Mouse (Mus musculus) stomach, embryonic 15.5 days (tissue): ENCODE measurements at regions not wholly inside any gene's neighbourhood (a gene's known extent, or its start where the extent isn't known, plus 50 kb on each side); places are given as distances from the start of the nearest gene placed in this dataset.

Experiments
- ATAC-seq: fragments of 200-750 bp; cut with Nextera tagmentation; 2 replicates; pipeline ENCODE4 v1.8.0; 2017; ENCODE audit warnings: low read depth, moderate number of reproducible peaks, moderate TSS enrichment; ENCODE audit not compliant: insufficient read depth, low FRiP score
- H3K27ac ChIP-seq: fragments of 300-500 bp; sonication (generic); 2 replicates; pipeline ENCODE4 v1.5.1; 2015; ENCODE audit warnings: mild to moderate bottlenecking, inconsistent platforms
- H3K27me3 ChIP-seq: fragments of 300-500 bp; sonication (generic); replicated peaks from 2 replicates; pipeline ENCODE4 v1.6.1; 2015; ENCODE audit warnings: inconsistent platforms
- H3K36me3 ChIP-seq: fragments of 300-500 bp; sonication (generic); 2 replicates; pipeline ENCODE4 v1.6.1; 2015; ENCODE audit warnings: inconsistent platforms
- H3K4me1 ChIP-seq: fragments of 300-500 bp; sonication (generic); 2 replicates; pipeline ENCODE4 v1.6.1; 2015; ENCODE audit warnings: inconsistent platforms
- H3K4me2 ChIP-seq: fragments of 300-500 bp; sonication (generic); 2 replicates; pipeline ENCODE4 v1.6.1; 2015; ENCODE audit warnings: mild to moderate bottlenecking, inconsistent platforms
- H3K4me3 ChIP-seq: fragments of 300-500 bp; sonication (generic); replicated peaks from 2 replicates; pipeline ENCODE4 v1.5.1; 2015; ENCODE audit warnings: inconsistent platforms
- H3K9ac ChIP-seq: fragments of 300-500 bp; sonication (generic); 2 replicates; pipeline ENCODE4 v1.6.1; 2015; ENCODE audit warnings: inconsistent platforms
- H3K9me3 ChIP-seq: fragments of 300-500 bp; sonication (generic); 2 replicates; pipeline ENCODE4 v1.6.1; 2016; ENCODE audit warnings: inconsistent platforms
- WGBS: fragments of 180-500 bp; shearing (Covaris S2); methylation state at CpG from one replicate; pipeline ENCODE4 v1.1.7; 2015; 5-methylcytosine and 5-hydroxymethylcytosine counted together

DNA sequence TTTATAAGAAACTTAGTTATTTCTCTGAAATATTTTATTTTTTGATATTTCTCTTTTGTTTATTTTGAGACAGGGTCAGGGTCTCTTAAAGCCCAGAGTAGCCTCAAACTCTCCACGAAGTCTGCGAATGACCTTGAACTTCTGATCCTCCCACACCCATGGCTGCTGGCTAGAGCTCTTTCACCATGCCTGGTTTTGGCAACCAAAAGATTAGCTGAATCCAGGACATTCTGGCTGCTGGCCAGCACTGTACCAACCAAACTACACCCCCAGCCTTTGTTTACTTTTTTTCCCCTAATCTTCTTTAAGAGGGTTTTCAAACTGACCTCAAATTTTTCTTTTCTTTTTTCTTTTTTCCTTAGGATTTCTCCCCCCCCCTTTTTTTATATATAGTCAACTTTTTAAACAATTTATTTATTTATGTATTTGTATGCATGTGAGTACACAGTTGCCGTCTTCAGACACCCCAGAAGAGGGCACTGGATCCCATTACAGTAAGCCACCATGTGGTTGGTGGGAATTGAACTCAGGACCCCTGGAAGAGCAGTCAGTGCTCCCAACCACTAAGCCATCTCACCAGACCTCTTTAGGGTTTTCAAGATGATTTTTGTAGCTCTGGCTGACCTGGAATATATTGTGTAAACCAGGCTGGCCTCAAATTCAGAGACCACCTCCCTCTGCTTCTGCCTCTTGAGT is 63.4 kb upstream of the Jade1 start:
- H3K36me3 ChIP-seq, result no peaks in the 10 kb centered on the region
- no peak overlapping the region for H3K4me2 ChIP-seq
- H3K27me3 ChIP-seq, result no peaks in the 10 kb centered on the region
- ATAC-seq, result no peak
- no peaks in the 10 kb centered on the region for H3K9me3 ChIP-seq
- H3K27ac ChIP-seq, result no peak overlapping the region
- H3K4me3 ChIP-seq, result no peak overlapping the region
- H3K9ac ChIP-seq, result no peak overlapping the region
- no peaks in the 10 kb centered on the region for H3K4me1 ChIP-seq
- WGBS, result 74% methylated on average over 3 of the region's 3 CpGs

DNA sequence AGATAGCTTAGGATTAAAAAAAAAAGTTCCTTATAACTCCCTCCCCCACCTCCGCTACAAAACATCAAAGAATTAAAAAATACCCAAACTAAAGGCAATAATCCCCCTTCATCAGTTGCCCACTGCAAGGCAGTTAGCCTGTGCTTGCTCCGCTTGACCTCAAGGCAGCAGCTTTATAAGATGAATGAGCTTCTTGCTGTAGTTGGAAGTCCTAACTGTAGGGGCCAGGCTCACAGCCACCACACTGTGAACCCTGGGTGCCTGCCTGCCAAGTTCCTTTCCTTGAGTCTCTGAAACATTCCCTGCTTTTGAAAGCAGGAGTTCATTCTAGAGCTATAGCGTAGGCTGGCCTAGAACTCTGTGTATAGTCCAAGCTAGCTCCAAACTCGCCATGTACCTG is 64.3 kb upstream of the Jade1 start:
- no peak for ATAC-seq
- Histone ChIP-seq H3K9me3 (no peaks in the 10 kb centered on the region), H3K4me3 (no peak overlapping the region), H3K27me3 (no peaks in the 10 kb centered on the region), H3K4me2 (no peak overlapping the region), H3K9ac (no peak overlapping the region), H3K36me3 (no peaks in the 10 kb centered on the region), H3K27ac (no peak overlapping the region), H3K4me1 (no peaks in the 10 kb centered on the region)
- 87% methylated on average over 4 of the region's 4 CpGs for WGBS

DNA sequence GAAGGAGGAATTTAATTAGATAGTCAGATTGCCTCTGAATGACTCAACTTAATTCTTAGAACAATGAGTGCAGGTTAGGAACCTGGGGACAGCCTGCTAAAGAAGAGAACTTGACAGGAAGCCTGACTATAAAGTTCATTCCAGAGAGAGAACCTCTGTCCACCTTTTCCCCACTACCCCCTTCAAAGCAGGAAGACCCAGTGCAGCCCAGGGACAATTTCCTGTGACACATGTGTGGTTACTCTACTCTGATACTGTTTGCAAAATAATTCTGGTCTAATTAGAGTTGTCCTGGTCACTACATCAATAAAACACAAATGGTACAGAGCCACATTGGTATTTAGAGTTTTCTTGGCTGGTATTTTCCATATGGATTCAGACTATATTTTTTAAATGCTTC is 65.5 kb upstream of the Jade1 start:
- Histone ChIP-seq H3K4me1 (no peaks in the 10 kb centered on the region), H3K9ac (no peak overlapping the region), H3K27ac (no peak overlapping the region), H3K9me3 (no peaks in the 10 kb centered on the region), H3K4me2 (no peak overlapping the region), H3K27me3 (no peaks in the 10 kb centered on the region), H3K36me3 (no peaks in the 10 kb centered on the region), H3K4me3 (no peak overlapping the region)
- ATAC-seq, result no peak

DNA sequence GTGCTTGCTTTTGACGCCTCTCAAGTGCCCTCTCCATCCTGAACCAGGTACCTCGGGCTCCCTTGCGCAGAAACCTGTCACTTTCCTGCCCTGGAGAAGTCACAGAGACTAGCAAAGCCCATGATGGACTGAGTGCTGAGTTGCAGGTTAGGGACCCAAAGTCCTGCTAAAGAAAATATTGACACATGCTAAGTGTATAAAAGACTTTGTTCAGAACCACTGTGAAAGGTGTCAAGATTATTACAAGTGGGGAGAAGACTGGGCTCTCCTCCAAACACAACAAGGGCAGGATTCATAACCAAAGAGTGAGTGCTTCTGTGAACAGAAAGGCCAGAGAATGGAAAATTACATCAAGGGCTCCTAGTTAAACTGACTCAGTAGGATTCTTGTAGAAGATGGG is 66.0 kb upstream of the Jade1 start:
- Histone ChIP-seq H3K4me2 (no peak overlapping the region), H3K9ac (no peak overlapping the region), H3K27me3 (no peaks in the 10 kb centered on the region), H3K27ac (no peak overlapping the region), H3K36me3 (no peaks in the 10 kb centered on the region), H3K4me1 (no peaks in the 10 kb centered on the region), H3K9me3 (no peaks in the 10 kb centered on the region), H3K4me3 (no peak overlapping the region)
- ATAC-seq, result no peak
- WGBS, result 49% methylated on average over 3 of the region's 3 CpGs

DNA sequence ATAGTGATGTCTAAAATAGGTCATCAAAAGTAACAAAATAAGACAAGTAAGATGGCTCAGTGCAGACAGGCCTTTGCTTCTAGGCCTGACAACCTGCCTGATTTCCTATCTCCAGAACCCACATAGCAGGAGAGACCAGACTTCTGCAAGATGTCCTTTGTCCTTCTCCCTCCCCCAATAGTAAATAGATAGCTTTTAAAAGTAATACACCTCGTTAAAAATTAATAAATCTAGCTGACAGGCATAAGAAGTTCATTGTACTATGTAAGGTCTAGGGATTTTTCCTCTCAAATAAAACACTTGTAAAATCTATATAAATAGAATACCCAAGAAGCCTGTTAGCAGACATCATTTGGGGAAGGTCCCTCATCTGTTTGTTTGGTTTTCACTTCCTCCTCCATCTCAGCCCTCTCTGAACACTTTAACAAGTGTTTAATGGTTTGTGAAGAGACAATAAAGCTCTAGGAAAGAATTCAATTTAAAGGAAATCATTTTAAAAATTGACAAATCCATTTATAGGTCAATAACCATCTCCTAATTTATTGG is 67.2 kb upstream of the Jade1 start:
- no peak for ATAC-seq
- 22% methylated on average over 1 of the region's 1 CpGs for WGBS
- H3K4me1 ChIP-seq, result no peaks in the 10 kb centered on the region

DNA sequence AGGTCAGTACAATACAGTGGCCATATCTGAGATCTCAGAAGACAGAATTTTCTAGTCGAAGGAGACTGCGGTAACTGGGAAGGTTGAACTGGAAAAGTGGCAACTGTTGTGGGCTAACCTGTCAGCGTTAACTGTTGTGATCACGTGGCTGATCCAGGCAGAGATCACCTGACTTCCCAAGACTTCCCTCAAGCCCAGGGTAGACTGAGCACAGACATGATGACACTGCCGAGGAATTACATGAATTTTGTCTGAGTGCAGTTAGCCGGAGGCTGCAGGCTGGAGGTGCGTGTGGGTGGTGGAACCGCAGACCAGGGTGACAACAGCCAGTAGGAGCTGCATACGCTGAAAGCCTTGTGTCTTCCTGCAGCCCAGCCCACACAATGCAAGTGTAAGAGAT is 70.6 kb upstream of the Jade1 start:
- no peaks in the 10 kb centered on the region for H3K9me3 ChIP-seq
- no peaks in the 10 kb centered on the region for H3K27me3 ChIP-seq
- H3K27ac ChIP-seq, result no peak overlapping the region
- no peak overlapping the region for H3K4me2 ChIP-seq
- H3K4me1 ChIP-seq, result no peaks in the 10 kb centered on the region
- WGBS, result 85% methylated on average over 9 of the region's 9 CpGs
- H3K9ac ChIP-seq, result no peak overlapping the region
- no peak overlapping the region for H3K4me3 ChIP-seq
- ATAC-seq, result no peak
- H3K36me3 ChIP-seq, result no peaks in the 10 kb centered on the region

More for the DNA sequence above, 67.2 kb upstream of the Jade1 start:
- no peaks in the 10 kb centered on the region for H3K9me3 ChIP-seq
- no peak overlapping the region for H3K4me2 ChIP-seq
- H3K9ac ChIP-seq, result no peak overlapping the region
- no peak overlapping the region for H3K4me3 ChIP-seq
- no peaks in the 10 kb centered on the region for H3K36me3 ChIP-seq
- H3K27ac ChIP-seq, result no peak overlapping the region
- H3K27me3 ChIP-seq, result no peaks in the 10 kb centered on the region

DNA sequence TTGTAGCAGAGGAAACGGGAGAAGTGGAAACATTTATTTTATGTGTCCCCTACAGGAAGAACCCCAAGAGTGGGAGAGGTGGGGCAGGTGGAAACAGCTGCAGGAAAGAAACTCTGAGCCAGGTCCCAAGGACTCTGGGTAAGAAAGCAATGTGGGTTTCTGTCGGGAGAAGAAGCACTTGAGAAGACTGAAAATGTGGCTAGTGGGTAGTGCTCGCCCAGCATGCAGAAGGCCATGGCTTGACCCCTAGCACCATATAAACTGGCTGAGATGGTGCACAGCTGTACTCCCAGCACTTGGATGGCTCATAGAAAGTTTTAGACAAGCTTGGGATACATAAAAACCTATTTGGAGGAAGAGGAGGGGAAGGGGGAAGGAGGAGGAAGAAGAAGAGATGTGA is 71.9 kb upstream of the Jade1 start:
- Histone ChIP-seq H3K27ac (no peak overlapping the region), H3K36me3 (no peaks in the 10 kb centered on the region), H3K27me3 (no peaks in the 10 kb centered on the region), H3K4me1 (no peaks in the 10 kb centered on the region), H3K9me3 (no peaks in the 10 kb centered on the region), H3K9ac (no peak overlapping the region), H3K4me2 (no peak overlapping the region), H3K4me3 (no peak overlapping the region)
- 39% methylated on average over 3 of the region's 3 CpGs for WGBS
- no peak for ATAC-seq

DNA sequence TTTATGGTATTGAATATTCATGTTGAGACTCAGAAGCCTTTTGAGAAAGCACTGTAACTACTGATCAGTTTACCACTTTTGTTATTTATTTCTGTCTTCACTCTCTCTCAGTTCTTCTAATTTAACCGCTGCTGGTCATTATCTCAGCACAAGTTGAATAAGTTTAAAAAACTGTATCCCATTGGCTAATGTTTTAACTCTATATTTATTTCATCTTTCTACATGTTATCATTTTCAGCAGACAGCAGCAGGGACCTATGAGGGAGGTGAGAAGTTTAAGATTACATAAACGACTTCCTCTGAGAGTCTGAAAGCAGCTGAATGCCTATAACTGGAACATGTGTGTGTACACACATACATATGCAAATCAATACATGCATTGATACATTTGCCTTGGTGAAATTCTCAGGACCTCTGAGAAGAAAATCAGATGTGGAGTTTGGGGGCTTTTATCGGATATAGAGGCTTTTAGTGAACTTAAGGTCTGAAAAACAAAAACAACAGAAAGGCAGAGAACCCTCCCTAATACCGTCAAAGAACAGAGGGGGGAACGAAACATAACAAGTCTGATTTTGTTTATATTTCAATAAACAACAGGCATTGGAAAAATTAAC is 72.5 kb upstream of the Jade1 start:
- H3K9me3 ChIP-seq, result no peaks in the 10 kb centered on the region
- ATAC-seq, result no peak
- no peak overlapping the region for H3K4me3 ChIP-seq
- 42% methylated on average over 5 of the region's 5 CpGs for WGBS
- H3K4me2 ChIP-seq, result no peak overlapping the region
- no peak overlapping the region for H3K9ac ChIP-seq
- no peaks in the 10 kb centered on the region for H3K36me3 ChIP-seq
- no peaks in the 10 kb centered on the region for H3K27me3 ChIP-seq
- no peaks in the 10 kb centered on the region for H3K4me1 ChIP-seq
- H3K27ac ChIP-seq, result no peak overlapping the region

DNA sequence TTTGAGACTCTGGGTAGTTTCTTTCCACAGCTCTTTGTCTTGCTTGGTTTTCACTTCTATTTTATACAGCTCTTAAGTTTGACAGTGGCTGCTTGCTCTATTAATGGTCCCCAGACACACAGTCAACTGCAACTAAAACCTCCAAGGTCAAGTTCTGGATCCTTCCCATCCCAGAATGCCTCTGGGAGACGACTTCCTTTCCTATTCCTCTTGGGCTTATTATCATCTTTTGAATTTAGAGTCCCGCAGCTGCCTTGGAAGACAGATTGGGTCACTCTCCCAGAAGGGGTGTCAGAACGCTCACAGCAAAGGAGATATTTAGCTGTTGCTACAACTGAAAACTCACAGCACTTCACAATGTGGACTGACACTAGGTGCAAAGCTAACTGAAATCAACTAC is 75.3 kb upstream of the Jade1 start:
- no peak overlapping the region for H3K9ac ChIP-seq
- no peaks in the 10 kb centered on the region for H3K9me3 ChIP-seq
- no peaks in the 10 kb centered on the region for H3K36me3 ChIP-seq
- WGBS, result 58% methylated on average over 3 of the region's 3 CpGs
- H3K4me1 ChIP-seq, result no peaks in the 10 kb centered on the region
- H3K4me3 ChIP-seq, result no peak overlapping the region
- no peak overlapping the region for H3K4me2 ChIP-seq
- no peak for ATAC-seq
- no peak overlapping the region for H3K27ac ChIP-seq
- no peaks in the 10 kb centered on the region for H3K27me3 ChIP-seq

DNA sequence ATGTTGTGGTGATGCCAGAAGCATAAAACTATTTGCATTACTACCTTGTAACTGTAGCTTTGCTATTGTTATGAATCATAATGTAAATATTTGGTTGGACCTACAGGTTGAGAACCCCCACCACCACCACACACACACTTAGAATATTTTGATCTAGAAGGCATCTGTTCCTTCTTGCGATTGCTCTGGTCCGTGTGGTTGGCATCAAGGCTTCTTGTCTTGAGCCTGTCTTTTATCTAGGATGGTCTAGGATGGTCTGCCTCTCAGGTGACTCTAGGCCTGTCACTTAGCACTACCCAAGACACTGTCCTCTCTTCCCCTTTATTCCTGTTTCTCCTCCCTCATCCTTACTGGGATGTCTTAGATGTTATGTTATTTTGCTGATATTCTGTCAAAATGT is 76.6 kb upstream of the Jade1 start:
- Histone ChIP-seq H3K27me3 (no peaks in the 10 kb centered on the region), H3K4me1 (no peaks in the 10 kb centered on the region), H3K4me2 (no peak overlapping the region), H3K9me3 (no peaks in the 10 kb centered on the region), H3K36me3 (no peaks in the 10 kb centered on the region), H3K4me3 (no peak overlapping the region), H3K9ac (no peak overlapping the region), H3K27ac (no peak overlapping the region)
- ATAC-seq, result no peak
- WGBS, result 85% methylated on average over 2 of the region's 2 CpGs

DNA sequence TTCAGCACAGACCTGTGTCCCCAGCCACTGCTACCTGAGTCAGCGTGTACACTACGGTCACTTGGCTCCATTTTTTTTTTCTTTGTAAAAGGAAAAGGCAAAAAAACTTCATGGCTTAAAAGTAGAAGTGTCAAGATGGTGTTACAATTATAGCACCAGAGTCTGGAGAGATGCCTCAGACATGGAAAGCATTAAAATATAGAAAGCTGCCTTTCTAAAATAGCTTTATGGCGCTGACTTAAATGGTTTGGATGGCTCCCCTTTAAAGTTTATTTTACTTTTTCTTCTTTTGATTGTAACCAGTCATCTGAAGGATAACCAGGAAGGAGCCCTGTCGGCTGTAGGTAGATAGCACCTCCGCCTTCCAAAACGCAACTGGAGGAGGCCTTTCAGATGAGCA is 79.0 kb upstream of the Jade1 start:
- ATAC-seq, result no peak
- Histone ChIP-seq H3K4me3 (no peak overlapping the region), H3K36me3 (no peaks in the 10 kb centered on the region), H3K27me3 (no peaks in the 10 kb centered on the region), H3K9ac (no peak overlapping the region), H3K4me2 (no peak overlapping the region), H3K27ac (no peak overlapping the region), H3K9me3 (no peaks in the 10 kb centered on the region), H3K4me1 (no peaks in the 10 kb centered on the region)
- 89% methylated on average over 6 of the region's 6 CpGs for WGBS

DNA sequence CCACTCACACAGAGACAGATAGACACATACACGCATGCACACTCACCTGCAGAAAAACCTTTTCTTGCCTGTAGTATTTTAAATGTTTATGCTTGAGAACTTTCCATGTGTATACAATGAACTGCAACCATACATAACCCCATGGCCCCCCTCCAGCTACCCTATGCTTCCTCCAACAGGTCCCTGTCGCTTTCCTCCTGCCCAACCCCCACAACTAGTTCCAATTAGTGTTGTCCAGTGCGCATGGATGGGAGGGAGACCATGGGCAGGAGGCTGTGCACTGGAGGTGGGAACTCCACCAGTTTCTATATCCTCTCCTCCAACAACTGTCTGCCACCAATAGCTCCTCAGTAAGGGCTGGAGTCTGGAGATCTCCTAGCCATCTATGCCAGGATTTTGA is 82.9 kb upstream of the Jade1 start:
- ATAC-seq, result no peak
- no peak overlapping the region for H3K4me3 ChIP-seq
- no peaks in the 10 kb centered on the region for H3K27me3 ChIP-seq
- H3K36me3 ChIP-seq, result no peaks in the 10 kb centered on the region
- H3K4me2 ChIP-seq, result no peak overlapping the region
- no peaks in the 10 kb centered on the region for H3K9me3 ChIP-seq
- no peaks in the 10 kb centered on the region for H3K4me1 ChIP-seq
- H3K27ac ChIP-seq, result no peak overlapping the region
- 87% methylated on average over 3 of the region's 3 CpGs for WGBS
- H3K9ac ChIP-seq, result no peak overlapping the region

DNA sequence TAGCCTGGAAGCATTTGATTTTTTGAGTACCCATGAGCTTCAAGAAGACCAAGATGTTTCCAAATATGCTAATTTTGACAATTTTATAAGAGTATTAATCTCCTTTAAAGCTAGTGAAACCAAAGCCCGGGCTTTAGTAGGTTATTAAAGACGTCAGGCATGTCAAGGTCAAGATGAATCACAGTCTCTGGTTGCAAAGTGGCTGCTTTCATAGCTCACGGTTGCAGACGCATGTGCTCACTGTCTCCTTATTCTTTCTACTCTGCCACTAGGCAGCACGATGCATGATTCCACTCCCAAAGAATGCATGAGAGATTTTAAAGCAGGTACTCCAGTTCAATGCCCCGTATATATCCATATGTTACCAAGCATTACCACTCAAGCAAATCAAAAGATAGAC is 86.4 kb upstream of the Jade1 start:
- Histone ChIP-seq H3K27me3 (no peaks in the 10 kb centered on the region), H3K4me2 (no peak overlapping the region), H3K9ac (no peak overlapping the region), H3K4me1 (no peaks in the 10 kb centered on the region), H3K9me3 (no peaks in the 10 kb centered on the region), H3K36me3 (no peaks in the 10 kb centered on the region), H3K4me3 (no peak overlapping the region), H3K27ac (no peak overlapping the region)
- ATAC-seq, result no peak
- WGBS, result 44% methylated on average over 6 of the region's 6 CpGs
